Mouse (Mus musculus): ENCODE results near the gene Rdm1. TPM values are rescaled to one million over a fixed set of nuclear protein-coding genes. Genes with fewer than 3 reads are reported as not detected.

Gene Rdm1
- polyA plus RNA-seq, 1 experiment from 2014 or later, result 9.4 TPM

- no peaks in the 10 kb centered on the region for H3K36me3 ChIP-seq (ENCODE audit: control insufficient read depth, insufficient read depth, low read length)
- H3K4me1 ChIP-seq (ENCODE audit: control insufficient read depth, insufficient read depth, low read length), result peaks cover 6% of the 10 kb centered on the region
- H3K27ac ChIP-seq (ENCODE audit: low read depth, low read length), result no peak overlapping the region
- ATAC-seq (ENCODE audit: low read depth), result no peak
- no peak overlapping the region for H3K9ac ChIP-seq (replicated peaks; ENCODE audit: low read depth, low read length)
- H3K9me3 ChIP-seq (ENCODE audit: control insufficient read depth, low read length), result no peaks in the 10 kb centered on the region
- H3K4me3 ChIP-seq (ENCODE audit: low read depth, low read length), result no peak overlapping the region
- H3K27me3 ChIP-seq (ENCODE audit: control insufficient read depth, insufficient read depth, low read length), result no peaks in the 10 kb centered on the region
- 77% methylated on average over 1 of the region's 1 CpGs for WGBS
- no peak overlapping the region for H3K4me2 ChIP-seq (ENCODE audit: low read depth, low read length)
Observed at GRCm38 (mm10) chr11:101681968-101682367, 55.0 kb downstream of the Rdm1 start.

GRCm38 (mm10) chr11:101682410-101682960 lies 55.5 kb downstream of the Rdm1 start:
- Histone ChIP-seq H3K36me3 (ENCODE audit: control insufficient read depth, insufficient read depth, low read length) (no peaks in the 10 kb centered on the region), H3K9me3 (ENCODE audit: control insufficient read depth, low read length) (no peaks in the 10 kb centered on the region), H3K27me3 (ENCODE audit: control insufficient read depth, insufficient read depth, low read length) (no peaks in the 10 kb centered on the region), H3K9ac (replicated peaks; ENCODE audit: low read depth, low read length) (no peak overlapping the region), H3K27ac (ENCODE audit: low read depth, low read length) (no peak overlapping the region), H3K4me3 (ENCODE audit: low read depth, low read length) (no peak overlapping the region), H3K4me1 (ENCODE audit: control insufficient read depth, insufficient read depth, low read length) (peaks cover 6% of the 10 kb centered on the region), H3K4me2 (ENCODE audit: low read depth, low read length) (no peak overlapping the region)
- no peak for ATAC-seq (ENCODE audit: low read depth)
- WGBS, result 75% methylated on average over 7 of the region's 7 CpGs

Other genes with a start within 250 kb of the Rdm1 start
- 89.5 and 100 TPM in 2 replicates for gene Aarsd1, start 209.6 kb upstream of the Rdm1 start, polyA plus RNA-seq (2014; fragmentation: Nextera tagmentation; extraction: Ambion mirVana)
- gene Gm27029, start 202.4 kb upstream of the Rdm1 start, polyA plus RNA-seq (2014; fragmentation: Nextera tagmentation; extraction: Ambion mirVana), result 8.1 and 8.9 TPM in 2 replicates
- 20.4 and 24.1 TPM in 2 replicates for gene Rundc1, start 202.1 kb upstream of the Rdm1 start, polyA plus RNA-seq (2014; fragmentation: Nextera tagmentation; extraction: Ambion mirVana)
- 1.8 and 3.0 TPM in 2 replicates for gene Ptges3l, start 201.9 kb upstream of the Rdm1 start, polyA plus RNA-seq (2014; fragmentation: Nextera tagmentation; extraction: Ambion mirVana)
- gene Rpl27, start 184.9 kb upstream of the Rdm1 start, polyA plus RNA-seq (2014; fragmentation: Nextera tagmentation; extraction: Ambion mirVana), result 257 and 271 TPM in 2 replicates
- gene Ifi35, start 178.8 kb upstream of the Rdm1 start, polyA plus RNA-seq (2014; fragmentation: Nextera tagmentation; extraction: Ambion mirVana), result 1.4 and 2.0 TPM in 2 replicates
- 37.9 and 61.8 TPM in 2 replicates for gene Rnd2, start 162.2 kb upstream of the Rdm1 start, polyA plus RNA-seq (2014; fragmentation: Nextera tagmentation; extraction: Ambion mirVana)
- gene Vat1, start 161.0 kb upstream of the Rdm1 start, polyA plus RNA-seq (2014; fragmentation: Nextera tagmentation; extraction: Ambion mirVana), result 67.4 and 90.8 TPM in 2 replicates
- gene Brca1, start 75.2 kb upstream of the Rdm1 start, polyA plus RNA-seq (2014; fragmentation: Nextera tagmentation; extraction: Ambion mirVana), result 1.6 and 1.9 TPM in 2 replicates
- 85.8 and 111 TPM in 2 replicates for gene Nbr1, start 75.0 kb upstream of the Rdm1 start, polyA plus RNA-seq (2014; fragmentation: Nextera tagmentation; extraction: Ambion mirVana)
- 3.6 and 3.9 TPM in 2 replicates for gene Tmem106a, start 45.0 kb upstream of the Rdm1 start, polyA plus RNA-seq (2014; fragmentation: Nextera tagmentation; extraction: Ambion mirVana)
- gene Gm11634, start 27.9 kb upstream of the Rdm1 start, polyA plus RNA-seq (2014; fragmentation: Nextera tagmentation; extraction: Ambion mirVana), result not detected in 2 replicates
- 6.0 and 7.5 TPM in 2 replicates for gene Arl4d, start 38.3 kb downstream of the Rdm1 start, polyA plus RNA-seq (2014; fragmentation: Nextera tagmentation; extraction: Ambion mirVana)
- 33.5 and 36.6 TPM in 2 replicates for gene Dhx8, start 105.7 kb downstream of the Rdm1 start, polyA plus RNA-seq (2014; fragmentation: Nextera tagmentation; extraction: Ambion mirVana)
- gene Etv4, start 158.2 kb downstream of the Rdm1 start, polyA plus RNA-seq (2014; fragmentation: Nextera tagmentation; extraction: Ambion mirVana), result 14.0 and 14.7 TPM in 2 replicates